Mouse (Mus musculus) c-Kit-positive CD71-positive TER-119-positive erythroid progenitor cells, embryonic 14.5 days (primary cell): ENCODE results near the gene Ncln.

Experiments
- DNase-seq: peaks from one replicate; pipeline ENCODE4 v3.0.0-alpha.2; 2013; ENCODE audit warnings: low spot score

Ncln gene

DNA sequence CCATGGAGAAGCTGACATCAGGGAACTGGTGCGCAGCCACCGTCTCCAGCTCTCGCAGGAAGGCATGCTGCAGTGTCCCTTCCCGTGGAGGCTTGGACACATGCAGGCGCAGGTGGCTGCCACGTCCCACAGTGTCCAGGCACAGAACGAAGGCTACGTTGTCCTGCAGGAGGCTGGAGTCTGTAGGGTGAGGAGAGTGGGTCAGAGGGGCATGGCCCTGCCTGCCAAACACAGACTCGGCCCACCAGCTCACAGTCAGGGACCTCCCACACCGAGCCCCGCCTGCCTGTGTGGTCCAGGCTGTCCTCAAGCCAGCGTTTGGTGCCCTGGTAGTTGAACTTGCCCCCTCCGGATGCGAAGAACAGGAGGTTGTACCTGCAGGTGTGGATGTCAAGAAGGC lies 6.3 kb downstream of the Ncln start:
- DNase-seq = no peak

DNA sequence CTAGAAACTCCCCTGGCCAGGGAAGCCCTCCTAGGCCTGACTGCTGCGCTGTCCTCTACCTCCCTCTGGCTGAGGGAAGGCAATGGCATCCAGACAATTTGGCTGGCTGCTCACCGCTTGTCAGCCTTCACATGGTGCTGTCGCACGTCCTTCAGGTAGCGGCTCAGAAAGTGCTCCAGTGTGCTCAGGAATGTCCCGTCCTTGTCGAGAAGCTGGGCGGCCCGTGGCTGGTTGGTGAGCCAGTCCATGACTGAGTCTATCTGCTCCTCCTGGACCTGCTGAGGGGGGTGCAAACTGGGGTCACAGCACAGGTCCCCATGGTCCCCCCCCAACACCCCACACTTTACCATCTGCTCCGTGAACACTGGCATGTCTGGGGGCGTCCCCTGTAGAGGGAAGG lies 8.1 kb downstream of the Ncln start:
- no peak for DNase-seq

- no peak for DNase-seq
Observed at GRCm38 (mm10) chr10:81486496-81486895, 9.7 kb downstream of the Ncln start.

- no peak for DNase-seq
Observed at GRCm38 (mm10) chr10:81485479-81486018, 10.6 kb downstream of the Ncln start.

DNA sequence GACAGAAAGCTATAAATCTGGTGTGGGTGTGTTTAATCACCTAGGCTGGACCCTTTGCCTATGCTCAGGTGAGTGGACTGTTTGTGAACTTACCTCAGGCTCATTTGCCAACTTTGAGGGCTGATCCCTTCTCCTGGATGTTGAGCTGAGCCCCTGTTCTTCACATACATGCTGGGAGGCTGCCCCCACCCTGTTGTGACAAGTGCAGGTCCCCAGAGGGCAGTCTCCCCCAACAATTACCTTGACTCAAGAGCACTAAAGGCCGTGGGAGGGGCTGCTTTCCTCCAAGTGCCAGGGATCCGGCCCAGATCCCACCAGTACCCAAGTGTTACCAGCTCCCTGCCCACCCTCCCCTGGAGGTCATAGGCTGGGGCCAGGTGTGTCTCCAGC lies 11.1 kb downstream of the Ncln start:
- DNase-seq = no peak

GRCm38 (mm10) chr10:81484441-81485059 lies 11.6 kb downstream of the Ncln start:
- DNase-seq = no peak

GRCm38 (mm10) chr10:81483983-81484382 lies 12.2 kb downstream of the Ncln start:
- peak; percentile 51 for DNase-seq

DNA sequence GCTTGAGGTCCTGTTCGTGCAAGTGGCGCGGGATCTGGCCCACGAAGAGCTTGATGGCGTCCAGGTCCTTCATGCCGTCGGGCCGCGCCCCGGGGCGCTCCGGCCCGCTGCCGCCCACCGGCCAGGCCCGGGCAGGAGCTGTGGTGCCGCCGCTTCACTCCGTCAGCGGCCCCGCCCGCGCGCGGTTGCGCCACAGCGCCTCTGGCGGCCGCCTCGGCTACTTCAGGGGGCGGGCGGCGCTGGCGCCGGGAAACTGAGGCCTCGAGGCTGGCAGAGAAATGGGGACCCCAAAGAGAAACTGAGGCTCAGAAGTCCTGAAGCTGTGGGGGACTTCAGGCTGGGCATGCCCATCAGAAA lies 13.7 kb downstream of the Ncln start, which contains the start of gene Celf5:
Gene Celf5, minus strand, starts transcription at position 177 of the 357 bp plus-strand sequence.
- DNase-seq = no peak

GRCm38 (mm10) chr10:81481605-81482532 lies 14.3 kb downstream of the Ncln start:
- DNase-seq = no peak

DNA sequence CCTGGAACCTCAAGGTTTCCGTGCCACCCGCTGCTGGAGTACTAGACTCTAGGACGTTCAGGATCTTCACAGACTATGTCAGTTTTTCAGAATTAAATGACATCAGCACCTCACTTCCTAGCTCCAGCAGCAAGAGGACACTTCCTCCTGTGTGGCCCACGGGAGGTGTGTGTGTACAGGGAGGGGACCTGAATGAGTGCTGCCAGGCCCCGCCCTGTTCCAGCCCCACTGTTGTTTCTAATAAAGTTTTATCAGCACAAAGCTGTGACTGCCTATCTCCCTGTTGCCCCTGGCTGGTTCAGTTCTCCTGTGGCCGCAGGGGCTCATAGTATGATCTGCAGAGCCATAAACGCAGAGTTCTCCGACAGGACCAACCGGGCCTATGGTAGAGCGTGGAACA lies 21.7 kb downstream of the Ncln start:
- no peak for DNase-seq

- no peak for DNase-seq
Observed at GRCm38 (mm10) chr10:81473003-81473451, 23.2 kb downstream of the Ncln start.

DNA sequence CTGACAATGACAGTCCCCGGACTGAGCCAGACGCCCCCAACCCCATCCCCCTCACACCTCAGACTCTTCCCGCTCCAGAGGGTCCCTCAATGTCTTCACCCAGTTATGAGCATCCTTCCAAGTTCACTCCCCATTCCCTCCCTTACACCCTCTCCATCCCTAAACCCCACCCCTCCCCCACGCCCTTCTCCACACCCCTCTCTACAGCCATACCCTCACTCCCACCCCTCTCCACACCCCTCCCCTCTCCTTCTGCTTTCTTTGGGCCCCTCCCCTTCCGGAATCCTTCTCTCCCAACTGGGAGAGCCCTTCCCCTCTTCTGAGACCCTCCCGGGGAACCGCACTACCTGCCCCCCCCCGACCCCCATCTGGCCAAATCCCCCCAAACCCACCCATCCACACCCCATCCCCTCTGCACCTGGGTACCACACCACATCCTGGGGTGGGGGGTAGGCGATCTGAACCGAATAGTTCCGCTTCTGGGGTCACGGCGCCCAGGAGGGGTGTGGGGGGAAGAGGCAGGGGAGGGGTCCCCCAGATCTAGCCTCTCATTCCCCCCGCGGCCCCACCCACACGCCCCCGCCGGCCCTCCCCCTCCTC lies 23.7 kb downstream of the Ncln start:
- no peak for DNase-seq

GRCm38 (mm10) chr10:81470454-81470853 lies 25.7 kb downstream of the Ncln start:
- no peak for DNase-seq

GRCm38 (mm10) chr10:81469253-81469652 lies 26.9 kb downstream of the Ncln start:
- DNase-seq = no peak

DNA sequence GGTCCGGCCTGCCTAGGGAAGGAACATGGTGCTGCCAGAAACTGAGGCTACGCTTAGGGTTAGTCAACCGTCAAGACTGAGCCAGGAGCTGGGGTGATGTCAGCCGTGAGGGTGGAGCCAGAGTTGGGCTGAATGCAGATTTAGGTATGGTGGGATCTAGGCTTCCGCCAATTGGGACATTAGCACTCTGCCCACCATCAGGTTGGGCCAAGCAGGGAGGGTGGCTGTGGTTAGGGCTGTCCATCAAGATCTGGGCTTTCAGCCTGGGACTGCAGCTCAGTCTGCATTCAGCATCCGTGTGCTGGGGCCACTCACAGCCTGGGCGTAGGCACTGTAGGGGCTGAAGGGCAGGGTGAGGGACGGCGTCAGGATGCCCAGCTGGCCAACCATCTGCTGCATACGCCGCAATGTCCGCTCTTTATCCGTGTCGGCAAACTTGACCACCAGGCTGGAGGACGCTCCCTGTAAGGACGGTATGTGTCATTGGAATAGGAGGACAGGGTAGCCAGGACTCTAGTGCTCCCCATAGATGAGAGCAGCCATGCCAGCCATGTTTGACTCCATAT lies 28.4 kb downstream of the Ncln start:
- DNase-seq = no peak

DNA sequence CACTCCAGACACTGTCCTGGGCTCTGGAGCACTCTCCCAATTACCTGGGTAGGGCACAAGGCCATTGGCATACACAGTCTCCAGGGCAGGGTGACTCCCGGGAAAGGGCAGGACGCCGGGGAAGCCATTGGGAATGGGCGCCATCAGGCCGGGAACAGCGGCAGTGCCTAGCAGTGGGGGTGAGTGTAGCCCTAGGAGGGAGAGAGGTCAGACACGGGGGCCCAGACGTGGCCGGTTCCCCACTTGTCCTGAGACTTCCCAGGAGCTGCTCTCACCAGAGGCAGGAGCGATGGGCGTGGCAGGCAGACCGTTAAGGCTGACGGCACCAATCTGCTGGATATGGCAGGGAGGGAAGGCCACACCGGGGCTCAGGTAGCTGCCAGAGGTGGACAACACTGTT lies 29.3 kb downstream of the Ncln start:
- DNase-seq = no peak

- DNase-seq = no peak
Observed at GRCm38 (mm10) chr10:81466066-81466465, 30.1 kb downstream of the Ncln start.

- no peak for DNase-seq
Observed at GRCm38 (mm10) chr10:81465265-81465645, 30.9 kb downstream of the Ncln start.

- peak; percentile 60 for DNase-seq
Observed at GRCm38 (mm10) chr10:81464405-81465264, 31.6 kb downstream of the Ncln start.

GRCm38 (mm10) chr10:81463531-81463930 lies 32.7 kb downstream of the Ncln start:
- no peak for DNase-seq

GRCm38 (mm10) chr10:81462917-81463316 lies 33.3 kb downstream of the Ncln start:
- no peak for DNase-seq
